Mouse (Mus musculus) brain, embryonic 14.5 days (tissue): ENCODE measurements around the gene 1700011M02Rik.
"Not testable (repeated sequence)": the region's sequence is repeated elsewhere in the genome, so short reads cannot be mapped to it uniquely, and the experiment has no call there.

Experiments
- CTCF ChIP-seq: fragments of 200-500 bp; IDR thresholded peaks from 2 replicates; pipeline ENCODE4 v1.5.1; 2012; ENCODE audit warnings: inconsistent platforms, mild to moderate bottlenecking, moderate library complexity, borderline replicate concordance; ENCODE audit not compliant: insufficient read depth, insufficient read length; ENCODE audit errors: extremely low read depth
- POLR2A ChIP-seq: fragments of 200-500 bp; IDR thresholded peaks from 2 replicates; pipeline ENCODE4 v1.6.1; 2012; ENCODE audit warnings: mild to moderate bottlenecking, inconsistent platforms, borderline replicate concordance; ENCODE audit not compliant: poor library complexity, insufficient read depth, insufficient read length, severe bottlenecking; ENCODE audit errors: extremely low read depth

GRCm38 (mm10) chrX:102928072-102928471, 19.4 kb downstream of the 1700011M02Rik start, which contains the start of gene 1700018G05Rik:
- TF ChIP-seq POLR2A, CTCF: not testable (repeated sequence)
